Mouse (Mus musculus) heart, embryonic 14.5 days (tissue): Measurements from ENCODE around the gene Fggy. TPM values are rescaled to one million over a fixed set of nuclear protein-coding genes. Genes with fewer than 3 reads are reported as not detected.

ENCODE experiments used
- ATAC-seq: fragments of 200-750 bp; cut with Nextera tagmentation; 2 replicates; pipeline ENCODE4 v1.8.0; 2017; ENCODE audit warnings: low read depth, moderate TSS enrichment; ENCODE audit not compliant: insufficient number of reproducible peaks, insufficient read depth, low FRiP score
- H3K27ac ChIP-seq, 2 experiments: fragments of 200-500 bp in 1 of 2; fragments of 300-500 bp in 1 of 2; sonication (generic) in 1 of 2; replicated peaks in 1 of 2; 2 replicates each; pipeline ENCODE4 v1.5.1; 2012 to 2014; ENCODE audit warnings: low read depth in 2 of 2, low read length in 2 of 2, control low read depth in 1 of 2, mild to moderate bottlenecking in 1 of 2, mixed read lengths in 1 of 2; ENCODE audit not compliant: control insufficient read depth in 1 of 2, insufficient read depth in 1 of 2
- H3K27me3 ChIP-seq: fragments of 300-500 bp; sonication (generic); 2 replicates; pipeline ENCODE4 v1.6.1; 2014; ENCODE audit warnings: mild to moderate bottlenecking, low read length, control low read depth; ENCODE audit not compliant: control insufficient read depth, insufficient read depth
- H3K36me3 ChIP-seq: fragments of 300-500 bp; sonication (generic); 2 replicates; pipeline ENCODE4 v1.6.1; 2014; ENCODE audit warnings: mild to moderate bottlenecking, control low read depth, low read length, mixed read lengths; ENCODE audit not compliant: control insufficient read depth, insufficient read depth
- H3K4me1 ChIP-seq, 2 experiments: fragments of 200-500 bp in 1 of 2; fragments of 300-500 bp in 1 of 2; sonication (generic) in 1 of 2; 2 replicates each; pipeline ENCODE4 v1.6.1; 2012 to 2014; ENCODE audit warnings: low read length in 2 of 2, control low read depth in 1 of 2, mixed read lengths in 1 of 2; ENCODE audit not compliant: control insufficient read depth in 2 of 2, insufficient read depth in 2 of 2
- H3K4me2 ChIP-seq: fragments of 300-500 bp; sonication (generic); 2 replicates; pipeline ENCODE4 v1.6.1; 2014; ENCODE audit warnings: mild to moderate bottlenecking, low read length
- H3K4me3 ChIP-seq, 2 experiments: fragments of 200-500 bp in 1 of 2; fragments of 300-500 bp in 1 of 2; sonication (generic) in 1 of 2; 2 replicates each; pipeline ENCODE4 v1.5.1; 2012 to 2014; ENCODE audit warnings: low read length in 2 of 2, mild to moderate bottlenecking in 2 of 2, control low read depth in 1 of 2, low read depth in 1 of 2, moderate library complexity in 1 of 2; ENCODE audit not compliant: control insufficient read depth in 1 of 2, insufficient read depth in 1 of 2
- H3K9ac ChIP-seq: fragments of 300-500 bp; sonication (generic); 2 replicates; pipeline ENCODE4 v1.6.1; 2014; ENCODE audit warnings: mild to moderate bottlenecking, low read length
- H3K9me3 ChIP-seq: fragments of 300-500 bp; sonication (generic); 2 replicates; pipeline ENCODE4 v1.6.1; 2016; ENCODE audit warnings: low read length, control low read depth; ENCODE audit not compliant: control insufficient read depth
- WGBS: fragments of 180-500 bp; shearing (Covaris S2); extraction: QIAGEN DNeasy Blood & Tissue Kit; methylation state at CpG from one replicate; pipeline ENCODE4 v1.1.7; 2014; 5-methylcytosine and 5-hydroxymethylcytosine counted together
- polyA plus RNA-seq: library from polyadenylated mRNA; unstranded; fragments of >200 nt; fragmentation: Nextera tagmentation; extraction: Ambion mirVana; gene quantifications from 2 replicates; pipeline ENCODE4 v1.2.1, GENCODE M21; 2014

Gene Fggy
- polyA plus RNA-seq, 1 experiment from 2014 or later = 4.4 TPM

DNA sequence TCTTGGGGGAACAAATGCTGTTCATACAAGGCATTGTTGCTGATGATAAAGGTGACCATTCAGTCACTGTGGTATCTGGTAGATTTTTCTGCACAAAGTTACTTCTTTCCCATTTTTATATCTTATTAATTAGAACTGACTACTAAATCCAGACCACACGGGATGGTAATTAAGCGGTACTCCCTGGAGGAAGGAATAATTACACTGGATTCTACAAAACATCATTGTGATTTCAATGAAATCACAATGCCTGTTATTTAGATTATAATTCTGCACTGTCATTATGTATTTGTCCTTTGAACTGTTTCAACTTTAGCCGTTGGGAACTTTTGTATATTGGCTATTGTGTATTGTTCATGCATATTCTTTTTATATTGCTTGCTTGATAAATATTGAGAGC is 381.4 kb downstream of the Fggy start:
- no peaks in the 10 kb centered on the region for H3K4me1 ChIP-seq
- no peak overlapping the region for H3K9ac ChIP-seq
- no peak overlapping the region for H3K4me2 ChIP-seq
- ATAC-seq = no peak
- no peaks in the 10 kb centered on the region for H3K27me3 ChIP-seq
- H3K36me3 ChIP-seq = no peaks in the 10 kb centered on the region
- H3K27ac ChIP-seq = no peak overlapping the region
- H3K9me3 ChIP-seq = no peaks in the 10 kb centered on the region
- WGBS = 77% methylated on average over 3 of the region's 3 CpGs
- no peak overlapping the region for H3K4me3 ChIP-seq

- Histone ChIP-seq H3K27ac (no peak overlapping the region), H3K9ac (no peak overlapping the region), H3K4me1 (no peaks in the 10 kb centered on the region), H3K4me3 (no peak overlapping the region), H3K4me2 (no peak overlapping the region), H3K36me3 (no peaks in the 10 kb centered on the region), H3K9me3 (no peaks in the 10 kb centered on the region), H3K27me3 (no peaks in the 10 kb centered on the region)
- ATAC-seq = no peak
- 59% methylated on average over 1 of the region's 1 CpGs for WGBS
Measured at GRCm38 (mm10) chr4:95947896-95948295, 390.6 kb downstream of the Fggy start.

GRCm38 (mm10) chr4:95953328-95953727 is 396.0 kb downstream of the Fggy start:
- H3K4me2 ChIP-seq = no peak overlapping the region
- no peaks in the 10 kb centered on the region for H3K4me1 ChIP-seq
- no peak overlapping the region for H3K4me3 ChIP-seq
- no peak overlapping the region for H3K9ac ChIP-seq
- no peaks in the 10 kb centered on the region for H3K9me3 ChIP-seq
- H3K27me3 ChIP-seq = no peaks in the 10 kb centered on the region
- no peaks in the 10 kb centered on the region for H3K36me3 ChIP-seq
- H3K27ac ChIP-seq = no peak overlapping the region
- no peak for ATAC-seq

GRCm38 (mm10) chr4:95966928-95967724 is 409.8 kb downstream of the Fggy start, which contains the start of gene Hook1:
Gene Hook1, plus strand, starts transcription at chr4:95967240.
- Histone ChIP-seq H3K4me2 (peak within 1 kb of the TSS; percentile 87), H3K9me3 (no peaks in the 10 kb centered on the region), H3K27ac (peak within 1 kb of the TSS; percentile 55 to 61; a peak in 3 of 4 replicates), H3K9ac (peak within 1 kb of the TSS; percentile 80), H3K4me3 (peak within 1 kb of the TSS; percentile 77 to 84), H3K36me3 (no peaks in the 10 kb centered on the region), H3K27me3 (no peaks in the 10 kb centered on the region), H3K4me1 (peaks cover 0 to 2% of the 10 kb centered on the region in 2 experiments; a peak in 1 of 4 replicates)
- ATAC-seq = peak; percentile 99
- WGBS = under 1% methylated on average over 77 of the region's 82 CpGs
